Mouse (Mus musculus) kidney, embryonic 14.5 days (tissue): Measurements from ENCODE around the gene Mpl. TPM values are rescaled to one million over a fixed set of nuclear protein-coding genes. Genes with fewer than 3 reads are reported as not detected.

Source experiments
- ATAC-seq: fragments of 200-750 bp; cut with Nextera tagmentation; 2 replicates; pipeline ENCODE4 v1.8.0; 2017; ENCODE audit warnings: moderate number of reproducible peaks, mild to moderate bottlenecking, moderate TSS enrichment, moderate library complexity; ENCODE audit not compliant: low FRiP score, low TSS enrichment
- H3K27ac ChIP-seq: fragments of 300-500 bp; sonication (generic); 2 replicates; pipeline ENCODE4 v1.5.1; 2014; ENCODE audit warnings: low read depth, mild to moderate bottlenecking, low read length, moderate library complexity, mixed read lengths
- H3K27me3 ChIP-seq: fragments of 300-500 bp; sonication (generic); 2 replicates; pipeline ENCODE4 v1.6.1; 2014; ENCODE audit warnings: mild to moderate bottlenecking, low read length; ENCODE audit not compliant: control insufficient read depth, insufficient read depth
- H3K36me3 ChIP-seq: fragments of 300-500 bp; sonication (generic); 2 replicates; pipeline ENCODE4 v1.6.1; 2014; ENCODE audit warnings: low read length, mixed read lengths; ENCODE audit not compliant: control insufficient read depth, insufficient read depth
- H3K4me1 ChIP-seq: fragments of 300-500 bp; sonication (generic); 2 replicates; pipeline ENCODE4 v1.6.1; 2014; ENCODE audit warnings: low read length, mixed read lengths; ENCODE audit not compliant: control insufficient read depth, insufficient read depth
- H3K4me2 ChIP-seq: fragments of 300-500 bp; sonication (generic); replicated peaks from 2 replicates; pipeline ENCODE4 v1.6.1; 2014; ENCODE audit warnings: low read depth, mild to moderate bottlenecking, low read length
- H3K4me3 ChIP-seq: fragments of 300-500 bp; sonication (generic); 2 replicates; pipeline ENCODE4 v1.5.1; 2014; ENCODE audit warnings: mild to moderate bottlenecking, low read length
- H3K9ac ChIP-seq: fragments of 300-500 bp; sonication (generic); 2 replicates; pipeline ENCODE4 v1.6.1; 2014; ENCODE audit warnings: low read depth, mild to moderate bottlenecking, low read length, moderate library complexity
- H3K9me3 ChIP-seq: fragments of 300-500 bp; sonication (generic); 2 replicates; pipeline ENCODE4 v1.6.1; 2016; ENCODE audit warnings: low read length; ENCODE audit not compliant: control insufficient read depth
- WGBS: fragments of 180-500 bp; shearing (Covaris S2); extraction: QIAGEN DNeasy Blood & Tissue Kit; methylation state at CpG from one replicate; pipeline ENCODE4 v1.1.7; 2014; 5-methylcytosine and 5-hydroxymethylcytosine counted together
- polyA plus RNA-seq: library from polyadenylated mRNA; unstranded; fragments of >200 nt; fragmentation: Nextera tagmentation; extraction: Ambion mirVana; gene quantifications from 2 replicates; pipeline ENCODE4 v1.2.1, GENCODE M21; 2014

The Mpl gene
- polyA plus RNA-seq, 1 experiment from 2014 or later = 0.23 TPM

DNA sequence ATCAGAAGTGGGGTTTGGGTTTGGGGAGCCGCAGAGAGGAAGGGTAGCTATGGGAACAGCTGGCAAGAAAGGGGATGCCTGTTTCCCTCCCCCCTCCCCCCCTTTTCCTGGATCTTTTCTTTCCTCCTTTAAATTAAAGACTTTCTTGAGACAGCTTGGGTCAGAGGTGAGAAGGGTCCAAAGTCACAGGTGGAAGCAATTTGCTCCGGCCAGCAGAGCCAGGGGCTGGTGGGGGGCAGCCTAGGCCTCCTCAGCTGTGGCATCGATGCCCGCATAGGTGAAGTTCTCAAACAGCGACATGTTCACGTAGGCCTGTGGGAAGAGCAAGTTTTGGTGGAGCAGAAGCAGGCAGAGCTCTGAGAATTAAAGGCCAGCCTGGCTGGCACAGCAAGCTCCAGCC, 14.0 kb upstream of the Mpl start:
- H3K27ac ChIP-seq = no peak overlapping the region
- no peak overlapping the region for H3K4me3 ChIP-seq
- H3K4me2 ChIP-seq = no peak overlapping the region
- H3K9me3 ChIP-seq = no peaks in the 10 kb centered on the region
- H3K4me1 ChIP-seq = no peaks in the 10 kb centered on the region; the same call in 1 of the 2 replicates
- no peak for ATAC-seq
- WGBS = 56% methylated on average over 6 of the region's 6 CpGs
- H3K27me3 ChIP-seq = no peaks in the 10 kb centered on the region
- H3K36me3 ChIP-seq = no peaks in the 10 kb centered on the region
- no peak overlapping the region for H3K9ac ChIP-seq

DNA sequence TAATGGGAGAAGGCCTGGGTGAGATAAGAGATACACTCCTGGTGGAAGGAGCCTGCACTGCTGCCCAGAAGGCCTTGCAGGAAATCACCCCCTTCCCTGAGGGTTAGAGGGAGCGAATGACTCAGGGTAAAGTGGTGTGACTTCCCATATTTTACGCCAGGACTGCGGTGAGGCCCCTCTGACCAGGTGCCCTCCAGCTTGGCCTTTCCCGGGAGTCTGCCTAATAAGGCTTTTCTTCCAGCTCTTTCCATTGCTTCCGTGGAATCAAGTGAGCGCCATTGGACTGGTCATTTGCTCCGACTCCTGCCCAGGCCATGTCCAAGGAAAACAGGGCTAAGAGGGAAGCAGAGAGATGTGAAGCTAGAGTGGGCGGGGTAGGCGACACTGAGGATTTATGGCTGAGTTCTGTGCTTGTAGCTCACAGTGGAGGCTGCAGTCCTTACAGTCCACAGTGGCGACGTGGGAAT, 8.4 kb upstream of the Mpl start:
- WGBS = 3% methylated on average over 11 of the region's 11 CpGs
- ATAC-seq = peak; percentile 82
- no peaks in the 10 kb centered on the region for H3K9me3 ChIP-seq
- peak overlapping the region; percentile 24; the same call in 1 of the 2 replicates for H3K4me2 ChIP-seq
- H3K36me3 ChIP-seq = no peaks in the 10 kb centered on the region
- no peak overlapping the region for H3K9ac ChIP-seq
- H3K4me1 ChIP-seq = no peaks in the 10 kb centered on the region; the same call in 1 of the 2 replicates
- H3K27ac ChIP-seq = no peak overlapping the region; the same call in 1 of the 2 replicates
- H3K27me3 ChIP-seq = no peaks in the 10 kb centered on the region
- H3K4me3 ChIP-seq = no peak overlapping the region

DNA sequence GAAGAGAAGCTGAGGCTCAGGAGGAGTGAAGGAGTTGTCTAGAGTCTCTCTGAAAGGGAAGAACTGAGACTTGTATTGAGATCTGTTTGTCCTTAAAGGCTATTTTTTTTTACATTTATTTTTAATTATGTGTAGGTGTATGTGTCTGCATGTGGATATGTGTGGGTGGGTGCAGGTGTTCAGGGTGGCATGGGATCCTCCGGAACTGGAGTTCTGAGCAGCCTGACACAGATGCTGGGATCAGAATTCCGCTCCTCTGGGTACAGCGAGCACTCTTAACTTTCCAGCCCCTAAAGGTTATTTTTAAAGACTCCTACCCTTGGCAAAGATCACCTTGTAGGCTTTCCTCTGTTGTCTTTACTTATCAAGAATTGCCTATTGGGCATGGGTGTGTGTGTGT, 7.6 kb upstream of the Mpl start:
- no peak overlapping the region for H3K27ac ChIP-seq
- H3K4me2 ChIP-seq = no peak overlapping the region
- ATAC-seq = no peak
- H3K36me3 ChIP-seq = no peaks in the 10 kb centered on the region
- 87% methylated on average over 3 of the region's 3 CpGs for WGBS
- H3K4me3 ChIP-seq = no peak overlapping the region
- H3K9ac ChIP-seq = no peak overlapping the region
- no peaks in the 10 kb centered on the region for H3K27me3 ChIP-seq
- no peaks in the 10 kb centered on the region for H3K9me3 ChIP-seq
- no peaks in the 10 kb centered on the region; the same call in 1 of the 2 replicates for H3K4me1 ChIP-seq

DNA sequence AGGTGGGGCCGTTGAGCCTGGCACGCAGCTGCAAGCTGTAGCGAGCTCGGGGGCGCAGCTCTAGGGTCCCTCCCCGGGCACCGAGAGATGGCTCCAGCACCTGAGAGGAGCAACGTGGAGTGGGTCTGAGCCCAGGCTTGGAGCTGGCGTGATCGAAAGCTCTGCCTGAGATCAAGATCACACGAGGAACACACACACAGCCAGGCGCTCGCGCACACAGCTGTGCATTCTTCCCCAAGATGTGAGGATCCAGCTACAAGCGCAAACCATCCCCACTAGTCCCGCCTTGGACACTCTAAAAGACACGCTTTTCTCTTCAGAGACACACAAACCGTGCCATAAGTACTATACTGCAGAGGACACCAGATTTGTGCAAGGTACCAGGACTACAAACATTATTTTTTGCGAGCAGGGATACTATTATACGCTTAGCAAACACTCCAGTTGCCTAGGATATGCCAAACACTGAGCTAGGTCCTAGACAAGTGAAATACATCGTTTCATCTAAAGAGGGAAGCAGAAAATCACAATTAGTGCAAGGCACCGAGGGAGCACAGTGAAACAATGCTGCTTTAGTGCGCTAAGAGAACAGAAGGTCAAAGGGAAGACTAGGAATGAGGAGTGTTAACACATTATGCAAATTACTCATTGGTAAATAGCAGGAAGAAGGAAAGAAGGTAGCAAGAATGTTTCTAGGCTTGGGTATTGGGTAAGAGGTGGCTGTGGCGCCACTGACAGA, 10.7 kb downstream of the Mpl start:
- H3K4me2 ChIP-seq = peak overlapping the region; percentile 78
- H3K9ac ChIP-seq = peak overlapping the region; percentile 53; the same call in 1 of the 2 replicates
- no peaks in the 10 kb centered on the region for H3K4me1 ChIP-seq
- peak overlapping the region; percentile 42 for H3K4me3 ChIP-seq
- no peak overlapping the region for H3K27ac ChIP-seq
- H3K36me3 ChIP-seq = no peaks in the 10 kb centered on the region
- H3K9me3 ChIP-seq = no peaks in the 10 kb centered on the region
- 42% methylated on average over 24 of the region's 24 CpGs for WGBS
- 0 out of 2 replicates have a peak, but pooled peaks have one; percentile 43 for ATAC-seq
- H3K27me3 ChIP-seq = no peaks in the 10 kb centered on the region

DNA sequence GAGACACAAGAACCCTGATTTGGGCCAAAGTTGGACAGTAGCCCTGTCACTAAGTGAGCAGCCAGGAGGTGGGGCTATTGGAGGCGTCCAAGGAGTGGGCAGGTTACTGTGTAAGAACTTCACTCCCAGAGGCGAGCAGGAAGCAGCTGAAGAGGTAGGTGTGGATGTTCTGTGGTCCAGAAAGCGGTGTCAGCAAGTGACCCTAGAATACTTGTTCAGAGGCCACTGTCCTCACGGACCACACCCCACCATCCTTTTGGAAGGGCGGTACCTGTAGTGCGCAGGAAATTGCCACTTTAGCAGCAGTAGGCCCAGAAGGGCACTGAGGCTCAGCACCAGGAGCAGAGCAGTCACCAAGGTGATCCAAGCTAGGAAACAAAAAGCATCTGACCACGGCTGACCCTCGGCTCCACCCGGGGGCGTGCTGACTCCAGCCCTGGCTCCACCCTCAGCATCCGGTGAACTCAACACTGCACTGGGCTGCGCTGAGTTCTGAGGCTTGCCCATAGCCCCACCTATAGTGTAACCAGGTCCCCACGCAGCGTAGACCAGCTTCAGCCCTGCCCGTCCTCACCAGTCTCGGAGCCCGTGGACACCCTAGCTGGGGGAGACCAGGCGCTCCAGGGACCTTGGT, 11.4 kb downstream of the Mpl start:
- no peaks in the 10 kb centered on the region for H3K9me3 ChIP-seq
- H3K4me2 ChIP-seq = peak overlapping the region; percentile 78
- no peaks in the 10 kb centered on the region for H3K36me3 ChIP-seq
- peak; percentile 85 for ATAC-seq
- H3K27me3 ChIP-seq = no peaks in the 10 kb centered on the region
- no peak overlapping the region for H3K27ac ChIP-seq
- no peaks in the 10 kb centered on the region for H3K4me1 ChIP-seq
- WGBS = 24% methylated on average over 18 of the region's 18 CpGs
- peak overlapping the region; percentile 42 for H3K4me3 ChIP-seq
- H3K9ac ChIP-seq = peak overlapping the region; percentile 53; the same call in 1 of the 2 replicates

DNA sequence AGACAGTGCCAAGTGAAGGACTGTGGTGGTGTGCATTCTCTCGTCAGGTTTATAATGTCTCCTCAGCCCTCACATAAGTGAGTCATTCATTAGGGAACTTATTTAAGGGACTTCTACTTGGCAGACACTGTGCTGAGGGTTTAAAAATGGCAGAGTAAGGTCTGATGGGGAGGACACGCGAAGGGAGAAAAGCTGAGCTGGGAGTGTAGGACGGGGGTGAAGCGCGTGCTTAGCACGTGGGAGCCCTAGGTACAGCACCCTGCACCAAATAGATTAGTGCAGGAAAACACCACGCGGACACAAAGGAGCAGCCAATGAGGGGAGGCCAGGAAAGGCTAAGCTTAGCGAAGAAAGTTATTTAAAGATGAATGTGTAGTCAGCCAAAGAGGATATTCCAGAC, 12.2 kb downstream of the Mpl start:
- Histone ChIP-seq H3K36me3 (no peaks in the 10 kb centered on the region), H3K4me1 (no peaks in the 10 kb centered on the region), H3K9me3 (no peaks in the 10 kb centered on the region), H3K27ac (no peak overlapping the region), H3K9ac (no peak overlapping the region), H3K4me2 (no peak overlapping the region), H3K27me3 (no peaks in the 10 kb centered on the region), H3K4me3 (no peak overlapping the region)
- no peak for ATAC-seq
- 89% methylated on average over 10 of the region's 10 CpGs for WGBS

DNA sequence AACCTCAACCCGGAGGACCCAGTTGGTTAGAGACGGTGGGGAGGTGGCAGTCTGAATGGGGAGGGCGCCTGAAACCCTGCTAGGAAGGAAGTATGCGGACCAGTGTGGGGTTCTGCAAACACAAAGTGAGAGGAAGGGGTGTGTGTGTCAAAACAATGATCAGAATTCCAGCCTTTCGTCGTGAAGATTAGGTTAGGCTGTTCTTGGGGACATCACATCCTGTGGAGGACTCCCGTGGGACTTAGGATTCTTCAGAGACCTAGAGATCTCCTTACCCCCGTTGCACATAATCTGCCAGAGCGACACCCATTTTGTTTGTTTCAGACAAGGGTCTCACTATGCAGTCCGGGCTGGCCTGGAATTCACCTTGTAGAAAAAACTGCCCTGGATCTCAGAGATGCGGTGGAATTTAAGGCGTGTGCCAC, 19.5 kb downstream of the Mpl start:
- H3K4me3 ChIP-seq = peak overlapping the region; percentile 73
- H3K9ac ChIP-seq = peak overlapping the region; percentile 61
- 8% methylated on average over 12 of the region's 12 CpGs for WGBS
- H3K4me2 ChIP-seq = peak overlapping the region; percentile 94
- peak overlapping the region; percentile 84 for H3K27ac ChIP-seq
- H3K27me3 ChIP-seq = no peaks in the 10 kb centered on the region
- peaks cover 29% of the 10 kb centered on the region for H3K36me3 ChIP-seq
- peaks cover 20% of the 10 kb centered on the region for H3K4me1 ChIP-seq
- no peaks in the 10 kb centered on the region for H3K9me3 ChIP-seq
- ATAC-seq = no peak

DNA sequence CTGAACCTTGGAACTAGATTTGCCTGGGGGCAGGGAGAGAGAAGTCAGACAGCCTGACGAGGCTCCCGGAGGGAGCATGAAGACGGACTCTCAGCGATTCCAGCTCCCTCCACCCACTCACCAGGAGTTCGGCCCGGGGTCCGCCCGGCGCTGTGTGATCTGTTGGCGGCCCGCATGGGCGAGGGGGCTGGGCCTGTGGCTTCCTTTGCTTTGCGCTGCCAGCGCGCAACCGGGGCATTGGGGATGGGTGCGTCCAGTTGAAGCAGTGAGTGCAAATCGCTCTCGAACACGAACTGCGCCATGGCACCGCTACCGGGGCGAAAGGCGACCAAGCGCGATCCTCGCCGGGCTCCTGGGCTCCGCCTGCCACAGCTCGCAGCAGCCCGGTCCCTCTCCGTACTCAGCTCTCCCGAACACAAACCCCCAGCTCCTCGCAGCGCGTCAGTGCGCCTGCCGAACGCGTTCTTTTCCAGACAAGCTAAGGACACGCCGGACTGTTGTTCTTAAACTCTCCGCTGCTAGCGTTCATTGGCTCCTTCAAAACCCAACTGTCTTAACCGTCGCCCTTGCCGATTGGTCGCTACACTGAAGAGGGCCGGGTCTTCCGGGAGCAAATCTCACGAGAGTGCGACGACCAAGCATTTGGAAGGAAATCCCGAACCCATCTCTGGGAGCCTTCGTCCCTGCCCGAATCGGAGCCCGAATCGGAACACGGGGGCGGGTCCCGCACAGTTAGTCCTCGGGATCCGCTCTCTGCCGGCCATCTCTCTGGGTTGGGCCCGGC, 20.3 kb downstream of the Mpl start, which contains the start of gene Cdc20:
TSS of gene Cdc20 (minus strand) at position 533 of the 784 bp plus-strand sequence.
- Histone ChIP-seq H3K27me3 (no peaks in the 10 kb centered on the region), H3K4me1 (peaks cover 20% of the 10 kb centered on the region), H3K27ac (peak within 1 kb of the TSS; percentile 84), H3K4me3 (peak within 1 kb of the TSS; percentile 73), H3K9me3 (no peaks in the 10 kb centered on the region), H3K9ac (peak within 1 kb of the TSS; percentile 91), H3K4me2 (peak within 1 kb of the TSS; percentile 94), H3K36me3 (peaks cover 37% of the 10 kb centered on the region)
- peak; percentile 97 for ATAC-seq
- under 1% methylated on average over 65 of the region's 67 CpGs for WGBS
